Mouse (Mus musculus) frontal cortex, adult (tissue): ENCODE results near the gene Nt5e.

ENCODE experiments used
- ATAC-seq: cut with Nextera tagmentation; 2 replicates; pipeline ENCODE4 v1.9.2; 2017; ENCODE audit warnings: mild to moderate bottlenecking, moderate library complexity, mixed read lengths; ENCODE audit not compliant: low TSS enrichment

The Nt5e gene

GRCm38 (mm10) chr9:88380542-88380941 lies 53.5 kb downstream of the Nt5e start:
- no peak for ATAC-seq

- ATAC-seq = no peak
These were observed 61.8 kb downstream of the Nt5e start for GRCm38 (mm10) chr9:88388826-88389225.

GRCm38 (mm10) chr9:88394852-88395251 lies 67.9 kb downstream of the Nt5e start:
- no peak for ATAC-seq

GRCm38 (mm10) chr9:88398461-88398860 lies 71.5 kb downstream of the Nt5e start:
- no peak for ATAC-seq

- peak; percentile 69; the same call in 1 of the 2 replicates for ATAC-seq
These were observed 77.1 kb downstream of the Nt5e start for GRCm38 (mm10) chr9:88404088-88404487.

GRCm38 (mm10) chr9:88404515-88404914 lies 77.5 kb downstream of the Nt5e start:
- no peak for ATAC-seq

GRCm38 (mm10) chr9:88409978-88410377 lies 83.0 kb downstream of the Nt5e start:
- no peak for ATAC-seq

- ATAC-seq = no peak
These were observed 89.8 kb downstream of the Nt5e start for GRCm38 (mm10) chr9:88416752-88417151.
